Mouse (Mus musculus) G1E (cell line): ENCODE data around the gene Nfam1. TPM values are rescaled to one million over a fixed set of nuclear protein-coding genes. Genes with fewer than 3 reads are reported as not detected.

Experiments
- ATAC-seq: 2 replicates; pipeline ENCODE4 v1.8.0; 2016; ENCODE audit warnings: mild to moderate bottlenecking; ENCODE audit not compliant: insufficient number of reproducible peaks, poor library complexity, low FRiP score, severe bottlenecking; ENCODE audit errors: extremely low read depth
- DNase-seq: peaks from one replicate; pipeline ENCODE4 v3.0.0; 2012; ENCODE audit warnings: low spot score
- H3K27me3 ChIP-seq: 2 replicates; pipeline ENCODE4 v1.6.1; 2012; ENCODE audit warnings: mild to moderate bottlenecking, low read length, inconsistent platforms; ENCODE audit not compliant: insufficient read depth
- H3K36me3 ChIP-seq: replicated peaks from 2 replicates; pipeline ENCODE3; 2012; ENCODE audit warnings: mild to moderate bottlenecking, inconsistent platforms
- H3K4me1 ChIP-seq: 2 replicates; pipeline ENCODE4 v1.6.1; 2012; ENCODE audit warnings: low read depth, low read length, inconsistent platforms, mixed read lengths; ENCODE audit not compliant: insufficient read depth
- H3K4me3 ChIP-seq: 2 replicates; pipeline ENCODE4 v1.5.1; 2012; ENCODE audit warnings: low read depth, mild to moderate bottlenecking, inconsistent platforms, low read length, moderate library complexity, mixed read lengths
- H3K9me3 ChIP-seq: replicated peaks from 2 replicates; pipeline ENCODE4 v1.6.1; 2012; ENCODE audit warnings: inconsistent platforms
- CTCF ChIP-seq: IDR thresholded peaks from 2 replicates; pipeline ENCODE4 v1.5.1; 2012; ENCODE audit warnings: low read depth, low read length, inconsistent platforms, mixed read lengths
- GATA1 ChIP-seq: IDR thresholded peaks from 2 replicates; pipeline ENCODE4 v1.6.1; 2012; ENCODE audit warnings: borderline replicate concordance, low read length, inconsistent platforms, mixed read lengths
- GATA2 ChIP-seq: IDR thresholded peaks from 2 replicates; pipeline ENCODE4 v1.6.1; 2012; ENCODE audit warnings: low read depth, low read length, inconsistent platforms, borderline replicate concordance
- POLR2AphosphoS5 ChIP-seq: IDR thresholded peaks from 2 replicates; pipeline ENCODE4 v1.6.1; 2012; ENCODE audit warnings: low read depth, low read length, inconsistent platforms; ENCODE audit not compliant: insufficient replicate concordance
- TAL1 ChIP-seq: conservative IDR thresholded peaks from 2 replicates; pipeline ENCODE4 v1.6.1; 2012; ENCODE audit warnings: low read depth, low read length, inconsistent platforms, mixed read lengths
- polyA plus RNA-seq: library from polyadenylated mRNA; stranded (reverse); fragments of >175 nt; gene quantifications from 2 replicates; pipeline ENCODE4 v1.2.3, GENCODE M21; 2012
- total RNA-seq, 2 experiments: library from RNA; stranded (forward) in 1 of 2; stranded (reverse) in 1 of 2; fragments of 200-1000 nt in 1 of 2; fragments of >200 nt in 1 of 2; fragmentation: Nextera tagmentation in 1 of 2; gene quantifications; 2 replicates each; pipeline ENCODE4 v1.2.3; 2014 to 2017

Gene Nfam1
- total and polyA plus RNA-seq, 3 experiments: 0.03 to 0.60 TPM; not detected in 1

DNA sequence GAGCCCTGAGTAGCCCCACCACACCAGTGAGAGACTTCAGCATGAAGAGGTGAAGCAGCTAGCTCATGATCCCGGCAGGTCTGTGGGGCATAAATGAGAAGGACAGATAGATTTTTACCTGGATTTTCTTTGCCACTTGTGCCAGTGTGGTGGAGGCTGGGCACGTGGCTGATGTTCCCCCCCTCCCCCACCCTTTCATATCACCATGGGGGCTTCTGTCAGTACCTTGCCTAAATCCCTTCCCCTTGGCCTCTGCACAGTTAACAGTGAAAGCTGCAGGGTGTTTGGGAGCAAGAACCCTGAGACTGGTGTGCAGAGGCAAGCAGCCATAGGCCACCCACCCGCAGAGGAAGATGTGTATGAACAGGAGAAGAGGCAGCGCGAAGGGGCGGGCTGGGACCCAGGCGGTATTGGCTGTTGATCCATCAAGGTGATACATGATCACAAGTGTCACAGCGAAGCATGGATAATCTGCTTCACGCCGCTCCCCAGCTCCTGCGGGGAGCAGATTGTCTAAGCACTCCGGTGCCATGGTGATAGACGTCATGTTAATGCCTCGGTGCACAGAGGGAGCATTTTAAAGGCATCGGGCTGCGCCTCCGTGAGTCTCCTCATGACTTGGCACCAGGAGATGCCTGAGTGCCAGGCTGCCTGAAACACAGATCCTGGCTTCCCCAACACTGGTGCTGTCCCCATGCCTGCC lies 1.3 kb upstream of the Nfam1 start:
- peaks cover 32% of the 10 kb centered on the region for H3K27me3 ChIP-seq
- H3K4me1 ChIP-seq: peaks cover 16% of the 10 kb centered on the region
- ATAC-seq: no peak
- TF ChIP-seq GATA2: no peak
- no peak for TF ChIP-seq CTCF
- TF ChIP-seq POLR2AphosphoS5: no peak
- no peak for TF ChIP-seq GATA1
- no peak for TF ChIP-seq TAL1
- no peak for DNase-seq
- H3K4me3 ChIP-seq: no peak overlapping the region
- no peaks in the 10 kb centered on the region for H3K36me3 ChIP-seq
- no peaks in the 10 kb centered on the region for H3K9me3 ChIP-seq

DNA sequence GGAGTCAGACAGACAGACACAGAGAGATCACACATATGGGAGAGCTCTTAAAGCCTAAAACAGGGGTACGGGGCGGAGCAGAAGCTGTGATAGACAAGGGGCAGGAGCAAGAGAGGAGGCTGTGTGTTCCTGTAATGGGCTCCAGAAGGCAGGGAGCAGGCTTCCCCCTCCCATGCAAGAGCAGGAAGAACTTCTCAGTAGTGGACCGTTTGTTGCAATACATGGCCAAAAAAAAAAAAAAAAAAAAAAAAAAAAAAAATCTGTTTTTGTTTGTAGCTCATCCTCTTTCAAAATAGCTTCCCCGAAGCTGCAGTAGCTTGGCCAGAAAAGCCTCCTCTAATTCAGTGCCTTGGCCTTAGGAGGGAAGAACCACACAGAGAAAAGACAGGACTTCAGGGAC lies 2.2 kb downstream of the Nfam1 start:
- H3K36me3 ChIP-seq: no peaks in the 10 kb centered on the region
- peaks cover 24% of the 10 kb centered on the region for H3K27me3 ChIP-seq
- DNase-seq (no peak), ATAC-seq (no peak)
- H3K9me3 ChIP-seq: no peaks in the 10 kb centered on the region
- H3K4me3 ChIP-seq: no peak overlapping the region
- H3K4me1 ChIP-seq: 0 out of 2 replicates have a peak, but pooled peaks cover 2% of the 10 kb centered on the region
- TF ChIP-seq POLR2AphosphoS5 (no peak), GATA2 (no peak), TAL1 (no peak), CTCF (no peak), GATA1 (no peak)

DNA sequence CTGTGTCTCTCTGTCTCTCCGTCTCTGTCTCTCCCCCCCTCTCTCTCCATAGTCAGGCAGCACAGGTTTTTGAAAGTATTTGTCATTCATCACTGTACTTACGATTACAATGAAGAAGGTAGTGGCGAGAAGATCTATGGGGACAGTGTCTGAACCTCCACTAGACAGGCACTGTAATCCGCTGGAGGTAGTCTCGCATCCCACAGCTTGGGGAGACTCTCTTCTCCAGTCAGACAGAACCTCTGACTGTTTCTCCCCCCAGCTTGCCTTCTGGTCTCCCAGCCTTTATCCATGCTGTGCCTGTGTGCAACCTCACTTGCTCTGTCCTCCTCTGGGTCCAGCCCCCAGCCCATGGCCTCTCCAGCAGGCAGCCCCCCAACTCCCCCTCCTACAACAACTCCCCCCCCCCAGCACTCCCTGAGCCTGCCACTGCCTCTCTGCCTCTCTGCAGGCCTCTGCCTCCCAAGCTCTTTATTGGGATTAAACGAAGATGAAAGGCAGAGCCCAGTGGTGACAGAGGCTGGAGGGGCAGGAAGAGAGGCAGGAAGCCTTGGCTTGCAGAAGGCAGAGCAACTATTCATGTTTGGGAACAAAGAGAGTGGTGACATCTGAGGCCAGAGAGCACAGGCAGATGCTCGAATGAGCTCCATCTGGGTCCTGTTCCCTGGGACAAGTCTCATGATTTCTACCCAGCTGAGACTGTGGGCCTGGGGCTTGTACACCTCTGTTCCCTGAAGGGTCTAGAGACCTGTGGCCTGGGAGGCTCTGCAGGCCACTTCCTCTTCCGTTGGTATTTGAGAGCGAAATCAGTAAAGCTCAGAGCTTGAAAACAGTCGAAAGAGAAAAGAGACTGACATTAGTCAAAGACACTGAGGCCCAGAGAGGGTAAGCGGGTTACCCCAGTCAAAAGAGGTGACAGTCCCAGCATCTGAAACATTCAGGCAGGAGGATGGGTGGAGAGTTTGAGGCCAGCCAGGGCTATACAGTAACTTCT lies 3.1 kb downstream of the Nfam1 start:
- no peaks in the 10 kb centered on the region for H3K36me3 ChIP-seq
- H3K27me3 ChIP-seq: peaks cover 29% of the 10 kb centered on the region
- ATAC-seq (no peak), DNase-seq (no peak)
- no peak overlapping the region for H3K4me3 ChIP-seq
- no peaks in the 10 kb centered on the region for H3K4me1 ChIP-seq
- H3K9me3 ChIP-seq: no peaks in the 10 kb centered on the region
- no peak for TF ChIP-seq GATA2
- TF ChIP-seq GATA1: no peak
- TF ChIP-seq POLR2AphosphoS5: no peak
- no peak for TF ChIP-seq CTCF
- TF ChIP-seq TAL1: no peak

DNA sequence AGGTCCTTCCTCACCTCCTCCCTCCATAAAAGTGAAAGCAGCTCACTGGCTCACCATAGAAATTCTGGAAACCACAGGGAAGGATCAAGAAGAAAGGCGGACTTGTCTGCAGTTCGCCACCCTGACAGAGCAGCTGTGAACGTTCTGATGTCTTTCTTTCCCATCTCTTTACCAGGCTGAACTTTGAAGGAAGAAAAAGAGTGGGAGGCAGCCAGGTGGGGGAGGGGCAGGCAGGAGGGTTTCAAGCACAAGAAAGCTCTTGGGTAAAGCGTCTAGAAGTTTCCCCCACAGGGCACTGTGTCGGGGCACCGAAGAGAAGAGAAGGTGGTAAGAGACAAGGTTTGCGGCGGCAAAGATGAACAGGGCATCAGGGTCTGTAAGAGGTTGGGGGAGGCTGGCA lies 7.0 kb downstream of the Nfam1 start:
- TF ChIP-seq GATA1: no peak
- TF ChIP-seq GATA2: no peak
- TF ChIP-seq CTCF: no peak
- TF ChIP-seq POLR2AphosphoS5: no peak
- no peak for TF ChIP-seq TAL1
- ATAC-seq: no peak

GRCm38 (mm10) chr15:83025041-83025760 lies 7.9 kb downstream of the Nfam1 start:
- Histone ChIP-seq H3K36me3 (no peaks in the 10 kb centered on the region), H3K4me1 (no peaks in the 10 kb centered on the region), H3K27me3 (peaks cover 16% of the 10 kb centered on the region; the same call in 1 of the 2 replicates), H3K9me3 (no peaks in the 10 kb centered on the region), H3K4me3 (no peak overlapping the region)
- TF ChIP-seq TAL1: no peak
- no peak for TF ChIP-seq GATA1
- TF ChIP-seq CTCF: no peak
- TF ChIP-seq GATA2: no peak
- TF ChIP-seq POLR2AphosphoS5: no peak
- ATAC-seq (no peak), DNase-seq (no peak)

More for the DNA sequence above, 7.0 kb downstream of the Nfam1 start:
- H3K4me3 ChIP-seq: no peak overlapping the region
- DNase-seq: no peak
- H3K27me3 ChIP-seq: peaks cover 16% of the 10 kb centered on the region
- H3K4me1 ChIP-seq: no peaks in the 10 kb centered on the region
- no peaks in the 10 kb centered on the region for H3K9me3 ChIP-seq
- H3K36me3 ChIP-seq: no peaks in the 10 kb centered on the region
